Mouse (Mus musculus) liver, adult 2 months (tissue): ENCODE measurements at regions not wholly inside any gene's neighbourhood (a gene's known extent, or its start where the extent isn't known, plus 50 kb on each side); places are given as distances from the start of the nearest gene placed in this dataset.

ENCODE experiments used
- CTCF ChIP-seq: fragments of 200-500 bp; IDR thresholded peaks from 2 replicates; pipeline ENCODE4 v1.5.1; 2011; ENCODE audit warnings: low read depth, low read length, control low read depth
- POLR2A ChIP-seq: fragments of 200-500 bp; IDR thresholded peaks from 2 replicates; pipeline ENCODE4 v1.6.1; 2011; ENCODE audit warnings: low read length, control low read depth; ENCODE audit not compliant: insufficient read depth; ENCODE audit errors: extremely low read depth

- TF ChIP-seq CTCF (no peak), POLR2A (no peak)
Observed at GRCm38 (mm10) chr16:9247198-9247597, 417.3 kb downstream of the 1810013L24Rik start.
